Comparison of ENCODE assay signal across 8 mouse cellular contexts in genomic region chr8:121376116-121376950, GRCm38 (mm10).
DNase-seq lines count a peak whose midpoint lies in the region; ATAC-seq and TF ChIP-seq lines count a peak whose summit lies in the region.

No protein-coding gene starts in this region.

- H3K27ac ChIP-seq in heart, embryonic 16.5 days (ENCODE audit: low read length) = peak overlapping the region; percentile 97
- H3K27ac ChIP-seq in stomach, postnatal 0 days (replicated peaks) = no peak overlapping the region
- H3K27ac ChIP-seq in midbrain, embryonic 16.5 days (ENCODE audit: low read length) = no peak overlapping the region

- H3K4me3 ChIP-seq in heart, embryonic 16.5 days (ENCODE audit: low read length) = no peak overlapping the region
- no peak overlapping the region for H3K4me3 ChIP-seq in stomach, postnatal 0 days (ENCODE audit: low read depth, low read length)
- H3K4me3 ChIP-seq in midbrain, embryonic 16.5 days (ENCODE audit: low read depth, low read length) = no peak overlapping the region

- H3K27me3 ChIP-seq in heart, embryonic 16.5 days (ENCODE audit: control insufficient read depth, insufficient read depth, low read length) = no peaks in the 10 kb centered on the region
- H3K27me3 ChIP-seq in stomach, postnatal 0 days (ENCODE audit: control insufficient read depth, insufficient read depth, low read length) = no peaks in the 10 kb centered on the region
- H3K27me3 ChIP-seq in midbrain, embryonic 16.5 days (ENCODE audit: control insufficient read depth, insufficient read depth, low read depth, low read length) = no peaks in the 10 kb centered on the region

- ATAC-seq in heart, embryonic 16.5 days (replicated peaks; ENCODE audit: extremely low read depth, insufficient read depth, low FRiP score) = peak; percentile 91
- peak; percentile 19; the same call in 1 of the 2 replicates for ATAC-seq in stomach, postnatal 0 days (ENCODE audit: low FRiP score, low TSS enrichment)
- no peak for ATAC-seq in midbrain, embryonic 16.5 days

- TF ChIP-seq CTCF in stomach, postnatal 0 days (IDR thresholded peaks at IDR 0.05; ENCODE audit: low read depth) = no peak

- peak; percentile 42 for DNase-seq in ovary, adult 18-20 months (ENCODE audit: low spot score)
- no peak for DNase-seq in ovary, postnatal 14 days (ENCODE audit: low spot score)
- DNase-seq in cerebellum, postnatal 10 days = peak; percentile 41 to 63
- peak; percentile 24 to 46 for DNase-seq in layer of hippocampus, postnatal 36 days
- peak; percentile 34 for DNase-seq in stomach, postnatal 0 days (ENCODE audit: low spot score)
- DNase-seq in spleen, postnatal 14 days (ENCODE audit: low spot score in 2 of 2) = no peak

- H3K9ac ChIP-seq in heart, embryonic 16.5 days (ENCODE audit: low read length) = 0 out of 2 replicates have a peak overlapping the region, but pooled peaks have one; percentile 30
- no peak overlapping the region for H3K9ac ChIP-seq in stomach, postnatal 0 days (ENCODE audit: low read length)
- no peak overlapping the region for H3K9ac ChIP-seq in midbrain, embryonic 16.5 days (ENCODE audit: low read depth, low read length)

- peaks cover 30% of the 10 kb centered on the region for H3K4me1 ChIP-seq in heart, embryonic 16.5 days (ENCODE audit: control insufficient read depth, insufficient read depth, low read length)
- peaks cover 3% of the 10 kb centered on the region for H3K4me1 ChIP-seq in stomach, postnatal 0 days (replicated peaks; ENCODE audit: control insufficient read depth, insufficient read depth)
- H3K4me1 ChIP-seq in midbrain, embryonic 16.5 days (ENCODE audit: control insufficient read depth, insufficient read depth, low read length) = no peaks in the 10 kb centered on the region

- no peak overlapping the region for H3K4me2 ChIP-seq in heart, embryonic 16.5 days (ENCODE audit: low read depth, low read length)
- no peak overlapping the region for H3K4me2 ChIP-seq in stomach, postnatal 0 days (replicated peaks; ENCODE audit: low read depth)
- no peak overlapping the region for H3K4me2 ChIP-seq in midbrain, embryonic 16.5 days (ENCODE audit: low read length)

- H3K36me3 ChIP-seq in heart, embryonic 16.5 days (ENCODE audit: control insufficient read depth, insufficient read depth) = no peaks in the 10 kb centered on the region
- H3K36me3 ChIP-seq in stomach, postnatal 0 days (ENCODE audit: control insufficient read depth, insufficient read depth, low read length) = no peaks in the 10 kb centered on the region
- no peaks in the 10 kb centered on the region for H3K36me3 ChIP-seq in midbrain, embryonic 16.5 days (ENCODE audit: control insufficient read depth, insufficient read depth, low read length)

- no peaks in the 10 kb centered on the region for H3K9me3 ChIP-seq in heart, embryonic 16.5 days (replicated peaks; ENCODE audit: control insufficient read depth, low read length)
- no peaks in the 10 kb centered on the region for H3K9me3 ChIP-seq in stomach, postnatal 0 days (ENCODE audit: control insufficient read depth, low read length)
- H3K9me3 ChIP-seq in midbrain, embryonic 16.5 days (replicated peaks; ENCODE audit: control insufficient read depth, low read length, poor library complexity, severe bottlenecking) = no peaks in the 10 kb centered on the region

- no peak for TF ChIP-seq EP300 in stomach, postnatal 0 days (optimal IDR thresholded peaks at IDR 0.05)

- WGBS in heart, embryonic 16.5 days = 34% methylated on average over 10 of the region's 10 CpGs
- WGBS in stomach, postnatal 0 days = 68% methylated on average over 10 of the region's 10 CpGs
- WGBS in midbrain, embryonic 16.5 days = 79% methylated on average over 10 of the region's 10 CpGs

Comparison
In these comparisons a context has a peak if more than half of its experiments do, and no peak if none do; other contexts are left out.
1. DNase-seq: peak in ovary, adult 18-20 months (single experiment), cerebellum, postnatal 10 days (2 of 2), layer of hippocampus, postnatal 36 days (2 of 2) and stomach, postnatal 0 days (single experiment); none in ovary, postnatal 14 days (single experiment) and spleen, postnatal 14 days (0 of 2).